ENCODE assay signal across 27 mouse cellular contexts in the genomic region with DNA sequence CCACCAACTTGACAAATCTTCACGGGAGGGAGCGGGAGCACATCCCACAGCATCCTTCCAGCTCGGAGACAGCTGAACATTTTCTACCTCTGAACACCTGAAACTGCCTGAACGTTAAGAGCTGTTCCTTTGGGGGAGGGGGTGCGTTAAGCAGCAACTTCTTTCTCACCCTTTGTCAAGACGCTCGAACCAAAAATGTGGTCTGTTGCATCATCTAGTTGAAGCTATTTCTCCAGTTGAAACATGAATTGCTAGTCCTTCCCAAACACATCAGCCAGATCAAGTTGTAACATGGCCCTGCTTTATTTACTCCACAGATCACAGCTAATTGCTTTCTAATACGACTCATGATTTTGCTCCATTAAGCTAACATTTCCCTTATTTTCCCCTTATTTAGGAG.
"Had no signal": no experiment of that assay in that cellular context is flagged by ENCODE, and none has a peak within 500 bp of the region (broad histone marks: within the 10 kb centered on the region; RNA-seq: fewer than 3 reads in every experiment).

No protein-coding gene starts in this region.

- H3K27ac ChIP-seq: heart, adult 2 months; heart, embryonic 13.5 days; heart, embryonic 15.5 days; hindbrain, embryonic 10.5 days; hindbrain, embryonic 12.5 days; hindbrain, embryonic 14.5 days; intestine, embryonic 15.5 days; kidney, embryonic 15.5 days; kidney, postnatal 0 days; left cerebral cortex, adult 2 months; limb, embryonic 13.5 days; liver, embryonic 13.5 days; liver, embryonic 15.5 days had no signal

- H3K27me3 ChIP-seq: heart, embryonic 15.5 days; hindbrain, embryonic 12.5 days; intestine, embryonic 15.5 days; kidney, embryonic 15.5 days; limb, embryonic 13.5 days; liver, embryonic 13.5 days; liver, embryonic 15.5 days had no signal

- H3K9me3 ChIP-seq: heart, embryonic 13.5 days; heart, embryonic 15.5 days; hindbrain, embryonic 10.5 days; hindbrain, embryonic 12.5 days; intestine, embryonic 15.5 days; kidney, embryonic 15.5 days; limb, embryonic 13.5 days; liver, embryonic 13.5 days; liver, embryonic 15.5 days had no signal

- H3K9ac ChIP-seq: heart, embryonic 13.5 days; heart, embryonic 15.5 days; hindbrain, embryonic 12.5 days; hindbrain, embryonic 14.5 days; intestine, embryonic 15.5 days; kidney, embryonic 15.5 days; limb, embryonic 13.5 days; liver, embryonic 13.5 days; liver, embryonic 15.5 days; liver, postnatal 0 days had no signal

- H3K4me1 ChIP-seq: hindbrain, embryonic 10.5 days; intestine, embryonic 15.5 days; kidney, embryonic 15.5 days; liver, embryonic 13.5 days; liver, embryonic 15.5 days had no signal

- H3K36me3 ChIP-seq: heart, embryonic 13.5 days; heart, embryonic 15.5 days; hindbrain, embryonic 10.5 days; hindbrain, embryonic 12.5 days; intestine, embryonic 15.5 days; kidney, embryonic 15.5 days; limb, embryonic 13.5 days; liver, embryonic 13.5 days; liver, embryonic 15.5 days had no signal

- H3K4me2 ChIP-seq: heart, embryonic 11.5 days; heart, embryonic 13.5 days; heart, embryonic 15.5 days; hindbrain, embryonic 12.5 days; hindbrain, embryonic 14.5 days; intestine, embryonic 15.5 days; kidney, embryonic 15.5 days; limb, embryonic 13.5 days; liver, embryonic 11.5 days; liver, embryonic 13.5 days; liver, embryonic 15.5 days had no signal

- DNase-seq: gastrocnemius, postnatal 14 days; gastrocnemius, postnatal 36 days; heart, adult 2 months; heart, postnatal 4 days; kidney, adult 18-20 months; kidney, adult 8-10 months; kidney, postnatal 25 days; kidney, postnatal 4 days; liver; liver, embryonic 13.5 days; liver, postnatal 0 days had no signal

- H3K4me3 ChIP-seq: heart, adult 2 months; heart, embryonic 13.5 days; heart, embryonic 15.5 days; hindbrain, embryonic 10.5 days; hindbrain, embryonic 12.5 days; intestine, embryonic 15.5 days; kidney, embryonic 15.5 days; left cerebral cortex, adult 2 months; limb, embryonic 13.5 days; liver, embryonic 13.5 days; liver, embryonic 15.5 days had no signal

- ATAC-seq: hindbrain, embryonic 16.5 days; inflammation-experienced regulatory T-cells, adult 6 months; intestine, embryonic 15.5 days; intestine, postnatal 0 days; liver, postnatal 0 days had no signal
